Mouse (Mus musculus) Muller cell, postnatal 12 days (primary cell): Measurements from ENCODE around the gene Cers6.

Source experiments
- DNase-seq: peaks from one replicate; pipeline ENCODE4 v3.0.0-alpha.2; 2015; ENCODE audit errors: inconsistent ontology term

The Cers6 gene

DNA sequence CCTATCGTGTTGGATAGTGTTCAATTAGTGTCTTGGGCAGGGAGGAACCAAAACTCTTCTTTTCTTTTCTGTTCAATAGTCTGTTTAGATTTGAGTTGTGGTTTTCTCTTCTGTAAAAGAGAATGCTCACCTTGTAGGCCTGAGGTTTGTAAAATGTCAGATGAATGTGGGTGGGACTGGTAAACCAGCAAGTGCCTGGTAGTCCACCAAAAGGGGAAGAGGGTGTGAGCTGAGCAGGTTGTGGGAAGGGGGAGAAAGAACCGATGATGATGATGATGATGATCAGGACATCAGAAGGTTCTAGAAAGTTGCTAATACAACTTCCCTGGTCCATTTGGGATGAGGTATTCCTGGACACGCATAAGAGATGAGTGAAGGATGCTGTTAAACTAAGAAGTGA is 55.1 kb downstream of the Cers6 start:
- no peak for DNase-seq

DNA sequence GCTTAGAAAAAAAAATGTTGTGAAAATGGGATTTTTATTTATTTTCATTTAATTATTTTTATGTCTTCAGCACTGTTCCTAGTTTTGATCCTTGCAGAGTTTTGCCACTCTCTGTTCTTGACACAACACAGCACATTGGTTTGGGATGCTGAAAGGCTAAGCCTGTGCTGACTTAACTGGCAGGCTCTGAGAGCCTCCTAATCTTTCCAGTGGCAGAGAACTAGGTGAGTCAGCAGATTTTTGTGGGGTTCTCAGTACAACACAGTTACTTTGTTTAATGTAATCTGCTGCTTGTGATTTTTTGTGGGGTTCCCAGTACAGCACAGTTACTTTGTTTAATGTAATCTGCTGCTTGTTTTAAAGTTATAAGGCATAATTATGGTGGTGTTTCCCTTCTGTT is 55.8 kb downstream of the Cers6 start:
- DNase-seq = no peak

DNA sequence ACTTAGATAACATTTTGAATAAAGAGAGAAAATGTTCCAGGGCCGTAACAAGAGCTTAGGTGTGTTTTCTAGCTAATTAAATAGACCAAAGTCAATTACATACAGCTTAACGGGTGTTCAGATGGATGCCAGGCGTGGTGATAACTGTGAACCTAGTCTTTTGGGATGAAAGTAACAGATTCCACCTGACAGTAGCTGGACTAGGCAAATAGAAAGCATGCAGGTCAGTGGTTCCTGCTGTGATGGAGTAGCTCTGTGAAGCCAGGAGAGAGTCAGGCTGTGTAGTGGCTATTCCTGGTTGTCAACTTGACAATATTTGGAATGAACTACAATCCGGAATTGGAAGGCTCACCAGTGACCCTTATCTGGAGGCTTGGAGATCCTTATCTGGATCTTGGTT is 56.3 kb downstream of the Cers6 start:
- DNase-seq = no peak

DNA sequence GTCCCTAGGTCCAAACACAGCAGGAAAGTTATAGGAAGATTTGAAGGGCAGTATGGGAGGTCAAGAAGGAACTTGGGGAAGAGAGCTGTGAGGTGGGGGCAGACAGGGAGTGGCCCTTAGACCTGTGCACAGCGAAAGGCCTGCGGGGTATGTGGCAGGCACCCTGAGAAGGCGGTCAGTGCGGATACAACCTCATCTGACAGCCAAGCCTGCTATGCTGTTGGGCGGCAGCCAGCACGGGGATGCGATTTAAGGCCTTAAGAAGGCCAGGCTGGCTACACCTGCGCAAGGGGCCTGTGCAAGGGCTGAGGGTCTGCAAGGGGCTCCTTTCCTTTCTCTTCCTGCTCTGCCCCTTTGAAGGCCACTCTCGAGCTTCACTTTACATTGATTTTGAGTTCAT is 63.1 kb downstream of the Cers6 start:
- DNase-seq = no peak

DNA sequence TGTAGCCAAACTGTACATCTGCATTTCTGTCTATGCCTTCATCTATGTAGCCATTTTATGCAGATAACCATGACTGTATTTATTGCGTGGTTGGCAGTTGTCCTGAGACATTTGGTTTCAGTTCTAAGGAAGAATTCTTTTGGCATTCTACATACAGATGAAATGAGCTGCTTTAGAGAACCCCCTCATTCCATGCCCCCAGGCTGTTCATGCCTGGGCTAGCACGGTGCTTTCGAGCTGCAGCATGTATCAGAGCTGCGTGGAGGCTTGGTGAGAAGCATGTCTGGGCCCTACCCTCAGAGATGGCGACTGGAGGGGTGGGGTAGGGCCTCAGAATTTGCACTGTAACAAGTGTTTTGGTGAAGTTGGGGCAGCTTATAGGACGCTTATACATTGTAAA is 64.3 kb downstream of the Cers6 start:
- DNase-seq = no peak

DNA sequence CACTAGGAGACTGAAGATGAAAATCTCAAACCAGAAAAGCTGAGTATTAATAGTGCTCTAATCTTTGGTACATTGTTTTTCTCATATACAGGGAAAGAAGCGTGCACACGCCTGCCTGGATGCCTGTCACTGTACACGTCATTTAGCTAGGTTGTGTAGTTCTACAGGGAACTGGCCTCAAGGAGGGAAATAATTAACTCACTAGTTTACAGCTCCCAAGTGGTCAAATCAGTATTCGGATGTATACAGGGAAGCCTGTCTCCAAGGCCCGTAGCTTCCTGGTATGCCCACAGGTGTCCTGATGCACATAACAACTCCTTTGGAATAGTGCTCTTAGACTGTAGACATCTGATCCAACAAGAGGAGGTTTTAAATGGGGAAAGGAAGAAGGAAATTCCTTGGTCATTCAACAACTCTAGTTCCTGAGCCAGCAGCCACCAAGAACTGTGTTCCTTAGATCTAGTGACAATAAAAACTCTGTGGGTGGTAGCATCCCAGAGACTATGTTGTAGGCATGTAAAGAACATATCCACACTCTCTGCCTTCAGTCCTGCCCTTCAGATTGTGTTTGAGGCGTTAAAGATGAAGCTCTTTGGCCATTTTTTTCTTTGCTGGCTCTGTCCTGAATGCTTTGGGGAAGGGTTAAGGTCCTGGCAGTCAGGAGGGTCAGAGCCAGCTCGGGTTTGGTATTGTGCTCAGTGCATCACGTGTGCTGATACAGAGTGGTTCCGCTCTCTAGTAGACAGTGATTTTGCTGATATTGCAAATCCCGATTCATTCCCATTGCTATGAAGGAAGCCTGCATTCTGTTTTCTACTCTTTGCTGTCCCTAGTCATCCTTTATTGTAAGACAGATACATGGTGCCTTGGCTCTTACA is 65.9 kb downstream of the Cers6 start:
- DNase-seq = no peak

DNA sequence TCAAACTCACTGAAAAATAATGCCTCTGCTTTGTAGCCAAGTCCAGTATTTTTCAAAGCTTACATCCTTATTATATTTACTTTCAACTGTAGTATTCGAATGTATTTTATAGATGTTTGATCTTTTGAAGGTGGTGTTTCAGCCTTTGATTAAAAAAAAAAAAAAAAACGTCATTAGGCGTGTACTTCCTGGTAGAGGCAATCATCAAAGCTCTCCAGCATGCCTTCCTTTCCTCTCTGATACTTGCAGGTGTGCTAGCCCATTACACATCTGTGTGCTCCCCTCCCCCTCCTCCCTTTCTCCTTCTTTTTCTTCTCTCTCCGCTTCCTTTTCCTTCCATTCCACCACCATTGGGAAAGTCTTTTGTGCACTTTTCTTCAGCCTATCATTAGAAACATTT is 71.0 kb downstream of the Cers6 start:
- DNase-seq = no peak

DNA sequence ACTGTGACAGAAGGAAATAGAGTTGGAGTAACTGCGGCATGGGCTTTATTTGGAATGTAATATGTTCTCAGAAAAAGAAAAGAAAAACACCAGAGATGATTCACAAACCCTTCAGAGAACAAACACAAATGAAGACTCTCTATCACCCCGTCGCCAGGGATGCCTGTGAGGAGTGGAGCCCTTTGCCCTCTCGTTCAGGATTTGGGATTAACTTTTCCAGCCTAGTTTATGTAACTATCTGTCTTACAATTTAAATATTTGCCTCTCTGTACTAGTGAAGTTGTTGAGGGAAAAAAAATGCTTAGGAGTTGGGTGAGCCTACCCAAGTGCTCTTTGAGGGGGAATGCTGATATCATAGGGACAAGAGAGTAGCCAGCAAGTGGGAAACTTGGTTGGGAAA is 71.4 kb downstream of the Cers6 start:
- DNase-seq = no peak

DNA sequence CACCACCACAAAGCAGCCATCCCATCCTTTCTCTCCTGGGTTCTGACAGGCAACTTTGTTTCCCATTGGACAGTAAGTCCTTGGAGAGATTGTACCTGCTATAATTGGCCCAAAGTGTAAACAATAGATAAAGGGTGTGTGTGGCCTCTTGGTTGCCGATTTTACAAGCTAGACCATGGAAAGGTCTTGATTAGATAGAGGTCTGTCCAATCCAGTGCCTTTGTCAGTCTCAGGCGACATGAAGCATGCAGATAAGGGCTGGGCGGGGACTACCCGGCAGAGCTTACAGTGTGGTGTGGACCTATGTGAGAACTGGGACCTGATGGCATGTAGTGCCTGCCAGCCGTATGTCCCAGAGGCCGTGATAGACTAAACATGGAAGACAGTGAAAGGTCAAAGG is 73.4 kb downstream of the Cers6 start:
- DNase-seq = no peak

DNA sequence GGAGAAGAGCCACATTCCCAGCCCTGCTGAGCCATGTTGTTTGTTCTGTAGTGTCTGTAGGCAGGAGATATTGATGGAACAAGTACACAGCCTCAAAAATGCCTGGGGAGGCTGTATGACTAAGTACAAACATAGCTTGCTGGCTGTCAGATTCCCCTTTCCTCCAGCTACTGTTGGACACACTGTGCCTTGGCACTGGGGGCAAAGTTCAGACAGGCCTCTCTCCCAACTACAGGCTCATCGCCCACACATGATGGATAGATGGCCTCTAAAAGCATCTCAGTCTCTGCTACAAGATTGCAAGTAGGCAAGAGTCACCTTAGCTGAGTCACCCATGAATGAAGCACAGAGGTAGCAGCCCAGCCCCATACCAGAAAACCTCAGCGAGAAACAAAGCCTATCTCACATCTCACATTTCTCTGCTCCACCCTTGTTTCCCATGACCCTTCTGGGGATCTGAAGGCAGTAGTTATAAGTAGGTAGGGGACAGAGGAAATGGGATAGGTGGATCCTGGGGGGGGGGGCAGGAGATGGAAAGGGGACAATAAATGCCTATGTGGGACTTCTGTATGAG is 74.6 kb downstream of the Cers6 start:
- no peak for DNase-seq

DNA sequence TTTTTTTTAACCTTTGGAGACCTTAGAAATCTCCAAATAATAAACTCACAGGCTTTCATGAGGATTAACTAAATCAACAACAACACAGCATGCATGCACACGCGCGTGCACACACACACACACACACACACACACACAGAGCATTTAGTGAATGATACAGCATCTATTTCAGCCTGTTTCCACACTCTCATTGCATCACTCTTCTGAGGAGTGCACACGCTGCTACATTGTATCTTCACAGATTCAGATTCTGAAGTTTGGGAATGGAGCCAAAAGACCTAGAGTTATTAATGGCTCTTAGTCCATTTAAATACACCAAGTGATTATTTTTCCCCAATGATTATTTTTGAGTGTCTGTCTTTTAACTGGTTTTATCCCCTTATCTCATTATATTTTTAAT is 75.5 kb downstream of the Cers6 start:
- no peak for DNase-seq

DNA sequence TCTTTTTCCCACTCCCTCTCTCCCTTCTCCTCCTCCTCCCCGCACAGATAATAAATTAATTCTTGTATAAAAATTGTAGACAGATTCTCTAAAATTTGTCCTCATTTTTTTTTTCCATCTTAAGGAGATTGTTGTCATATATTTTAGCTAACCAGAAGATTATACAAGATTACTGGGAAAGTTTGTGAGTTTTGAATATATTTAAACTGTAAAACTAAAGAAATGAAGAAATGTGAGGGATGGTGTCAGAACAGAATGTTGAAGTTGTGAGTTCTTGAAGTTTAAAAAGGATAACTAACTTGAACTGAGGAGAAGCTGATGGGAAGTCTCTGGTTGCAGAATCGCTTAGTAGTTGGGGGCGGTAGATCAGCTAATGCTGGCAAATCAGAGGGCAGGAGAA is 76.6 kb downstream of the Cers6 start:
- no peak for DNase-seq

DNA sequence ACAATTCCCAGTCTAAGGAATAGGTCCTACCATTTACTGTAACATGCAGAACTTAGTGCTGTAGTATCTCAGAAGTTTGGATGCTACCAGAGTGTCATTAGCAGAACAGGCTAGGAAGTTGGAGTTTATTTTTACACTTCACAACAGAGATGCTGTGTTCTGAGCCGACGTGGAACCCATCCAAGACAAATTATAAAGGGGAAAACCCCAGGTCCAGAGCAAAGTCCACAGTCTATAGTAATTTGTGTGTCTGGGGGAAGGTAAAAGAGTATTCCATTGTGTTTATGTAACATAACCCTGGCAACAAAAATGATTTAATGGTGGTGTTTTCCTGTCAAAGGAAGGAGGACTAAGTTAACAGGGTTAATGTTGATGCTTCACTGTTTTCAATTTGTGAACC is 83.7 kb downstream of the Cers6 start:
- peak; percentile 59 for DNase-seq

DNA sequence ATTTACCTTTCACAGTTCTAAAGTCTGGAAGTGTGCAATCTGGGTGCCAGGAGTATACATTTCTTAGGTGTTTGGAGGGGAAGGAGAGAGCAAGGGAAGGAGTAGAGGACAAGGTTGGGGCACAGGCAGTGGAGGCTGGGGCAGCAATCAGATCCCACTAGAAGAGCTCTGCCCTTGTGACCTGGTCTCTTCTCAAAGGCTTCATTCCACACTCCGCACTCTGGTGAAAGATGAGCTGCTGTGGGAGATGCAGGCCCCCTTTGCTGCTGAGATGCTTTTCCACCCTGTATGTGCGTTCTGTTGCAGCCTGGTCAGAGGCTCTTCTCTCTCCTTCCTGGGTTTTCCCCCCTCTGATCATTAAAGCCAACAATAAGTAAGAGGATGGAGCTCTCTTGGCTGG is 84.7 kb downstream of the Cers6 start:
- no peak for DNase-seq

DNA sequence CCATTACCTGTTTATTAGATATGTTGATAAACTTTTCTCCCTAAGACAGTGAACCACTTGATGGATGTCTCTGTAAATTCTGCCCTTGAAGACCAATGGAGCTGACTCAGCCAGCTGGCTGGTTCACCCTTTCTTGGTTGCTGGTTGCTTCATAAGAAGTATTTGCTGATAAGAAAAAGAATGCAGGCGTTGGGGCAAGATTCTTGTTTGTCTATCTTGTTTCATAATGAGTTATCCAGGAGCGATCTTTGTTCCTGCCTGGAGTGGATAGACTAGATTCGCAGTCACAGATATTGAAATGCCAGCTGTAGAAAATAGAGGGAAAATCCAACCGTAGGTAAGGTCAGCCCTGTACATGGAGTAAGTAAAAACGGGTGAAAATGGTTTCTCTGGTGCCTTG is 85.6 kb downstream of the Cers6 start:
- DNase-seq = no peak

DNA sequence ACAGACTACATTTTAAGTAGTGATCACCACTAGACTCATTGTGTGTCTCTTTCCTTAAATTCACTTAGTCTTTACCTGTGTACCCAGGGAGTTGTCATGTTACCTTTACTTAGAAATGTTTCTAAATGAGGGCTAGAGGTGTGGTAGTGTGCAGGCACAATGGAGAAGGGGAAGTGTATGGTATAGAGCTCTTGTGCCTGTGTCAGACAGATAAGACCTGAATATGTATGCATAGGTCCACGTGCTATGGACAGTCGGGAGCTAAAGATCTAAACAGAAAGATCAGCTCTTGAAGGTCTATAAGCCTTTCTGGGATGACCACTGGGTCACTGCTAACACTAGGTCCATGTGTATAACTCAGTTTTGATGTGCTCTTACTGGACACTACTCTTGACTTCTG is 87.9 kb downstream of the Cers6 start:
- no peak for DNase-seq

DNA sequence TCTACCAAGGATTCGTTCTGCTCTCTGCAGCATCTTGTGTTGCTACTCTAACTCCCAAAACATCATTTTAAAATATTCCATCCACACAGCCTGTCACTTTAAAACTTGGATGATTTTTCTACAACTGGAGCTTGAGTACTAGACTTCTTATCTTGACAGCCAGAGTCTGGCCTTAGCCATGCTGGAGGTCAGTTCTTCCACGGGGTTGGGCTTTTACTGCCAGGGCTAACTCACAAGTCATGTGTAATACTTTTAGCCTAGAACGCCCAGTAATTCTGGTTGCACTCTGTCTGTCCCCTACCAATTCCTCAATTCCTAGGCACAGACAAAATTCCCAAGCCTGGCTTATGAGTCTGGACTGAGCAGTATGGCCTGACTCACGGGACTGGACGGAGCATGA is 88.5 kb downstream of the Cers6 start:
- no peak for DNase-seq

DNA sequence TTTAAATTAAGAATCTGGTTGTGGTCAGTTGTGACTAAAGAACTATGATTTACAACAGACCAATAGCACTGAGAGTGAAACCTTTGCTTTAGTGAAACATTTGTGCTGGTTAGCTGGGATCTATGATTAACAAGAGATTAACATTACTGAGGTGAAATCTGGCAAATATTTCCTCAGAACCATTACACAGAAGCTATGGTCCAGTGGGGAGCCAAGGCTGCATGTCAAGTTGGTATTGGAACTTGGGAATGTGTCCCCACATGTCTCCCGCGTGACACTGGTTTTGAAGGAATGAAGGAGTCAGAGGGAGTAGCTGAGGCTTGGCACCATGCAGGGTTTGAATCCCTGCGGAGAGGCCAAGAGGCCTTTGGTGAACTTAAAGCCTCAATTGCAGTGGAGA is 90.5 kb downstream of the Cers6 start:
- DNase-seq = no peak

DNA sequence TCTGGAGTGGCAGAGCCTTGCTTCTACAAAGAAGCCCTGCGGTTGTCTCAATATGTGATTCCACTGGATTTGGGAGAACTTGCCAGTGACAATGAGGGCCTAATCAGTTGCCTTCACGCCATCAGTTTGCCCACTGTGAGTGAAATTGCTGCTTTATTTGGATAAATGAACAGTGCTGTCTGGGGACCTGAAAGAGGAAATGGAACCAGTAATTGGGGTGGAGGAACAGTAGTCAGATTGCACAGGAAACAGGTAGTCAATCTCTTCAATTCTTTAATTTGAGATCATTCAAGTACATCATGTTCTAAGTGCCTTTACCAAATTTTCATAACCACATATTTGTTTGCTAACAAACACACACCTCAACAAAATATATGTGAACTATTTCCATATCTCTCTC is 92.4 kb downstream of the Cers6 start:
- DNase-seq = no peak

DNA sequence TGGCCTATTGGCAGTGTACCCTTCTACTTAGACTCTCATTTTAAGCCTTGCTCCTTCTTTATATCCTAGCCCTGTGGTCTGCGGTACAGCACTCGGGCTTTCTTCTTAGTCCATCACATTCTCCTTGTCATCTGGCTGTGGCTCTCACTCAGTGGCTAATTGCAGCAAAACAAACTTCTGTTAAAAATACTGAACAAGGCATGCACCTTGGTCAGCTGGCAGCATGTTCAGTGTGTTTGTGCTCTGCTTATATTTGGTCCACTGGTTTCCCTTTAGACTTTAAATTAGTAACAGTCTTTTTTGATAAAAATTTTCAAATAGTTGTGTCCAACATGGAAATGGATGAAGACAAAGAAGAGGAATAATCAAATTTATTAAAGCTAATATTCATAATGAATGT is 94.3 kb downstream of the Cers6 start:
- no peak for DNase-seq

DNA sequence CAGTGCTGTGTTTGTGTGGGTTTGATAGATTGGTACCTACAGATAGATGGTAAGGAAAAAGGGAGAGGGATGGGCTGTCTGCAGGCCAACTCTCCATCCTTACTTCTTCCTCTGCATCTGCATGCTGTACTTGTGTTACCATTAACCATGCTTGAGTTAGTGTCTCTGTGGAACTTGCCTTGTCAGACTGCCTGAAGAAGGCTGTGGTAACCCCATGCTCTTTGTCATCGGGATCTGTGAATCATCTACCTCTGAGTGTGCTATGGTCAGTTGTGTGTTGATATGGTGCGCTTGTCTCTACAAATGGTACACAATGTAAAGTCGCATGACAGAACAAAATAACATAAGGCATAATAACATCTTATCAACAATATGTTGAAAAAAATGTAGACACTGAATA is 94.9 kb downstream of the Cers6 start:
- DNase-seq = no peak

DNA sequence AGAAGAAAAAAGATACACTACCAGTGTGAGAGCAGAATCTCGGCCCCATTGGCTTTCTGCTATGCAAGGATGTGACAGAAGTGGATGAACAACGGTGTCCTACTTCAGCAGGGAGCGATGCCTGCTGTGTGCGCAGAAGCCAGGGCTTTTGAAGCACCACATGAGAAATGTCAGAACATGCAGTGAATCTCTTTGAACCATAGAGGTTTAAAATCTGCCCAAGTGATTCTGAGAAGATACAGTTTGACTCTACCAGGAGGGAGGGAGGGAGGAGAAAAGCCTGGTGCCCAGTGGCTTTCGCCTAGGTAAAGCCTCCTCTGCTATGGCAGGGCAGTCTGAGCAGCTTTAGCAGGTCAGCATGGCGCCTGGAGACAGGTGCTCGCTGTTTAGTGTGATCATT is 96.6 kb downstream of the Cers6 start:
- DNase-seq = no peak

DNA sequence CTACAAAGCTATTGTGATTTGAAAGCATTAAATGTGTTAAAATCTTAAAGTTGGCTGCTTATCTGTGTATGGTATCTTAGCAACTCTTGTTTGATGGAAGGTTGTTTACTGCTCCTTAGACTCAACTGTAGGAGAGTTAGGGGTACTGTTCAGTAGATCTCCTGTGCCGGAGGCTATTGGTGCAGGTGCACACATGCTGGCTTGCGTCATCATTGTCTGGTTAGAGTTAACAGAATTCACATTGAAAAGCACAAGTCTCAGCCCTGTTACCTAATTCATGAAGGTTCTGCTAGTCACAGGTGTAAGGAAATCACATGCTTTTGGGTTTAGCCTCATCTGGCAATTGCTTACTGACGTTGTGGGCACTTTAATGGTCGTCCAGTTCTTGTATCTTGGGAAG is 98.3 kb downstream of the Cers6 start:
- DNase-seq = no peak

DNA sequence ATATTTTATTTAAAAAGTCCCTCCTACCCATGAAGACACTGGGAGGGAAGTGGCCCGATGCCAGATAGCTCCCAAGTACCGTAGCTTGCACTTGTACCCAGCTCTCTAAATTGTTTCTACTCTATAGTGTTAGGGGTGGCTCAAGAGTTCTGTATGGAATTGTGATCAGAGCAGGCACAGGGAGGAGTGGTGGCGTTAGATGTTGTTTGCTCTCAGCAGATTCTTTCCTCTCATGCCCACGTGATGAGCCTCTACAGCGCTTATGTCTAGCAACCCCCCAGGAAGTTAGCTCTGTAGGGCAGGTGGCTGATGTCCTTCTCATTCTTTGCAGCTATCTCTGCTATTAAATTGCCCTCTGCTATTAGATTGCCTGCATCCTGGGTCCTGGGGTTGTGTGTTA is 98.8 kb downstream of the Cers6 start:
- DNase-seq = no peak
